Mouse (Mus musculus): ENCODE measurements around the gene Lrrc3b. TPM values are rescaled to one million over a fixed set of nuclear protein-coding genes. Genes with fewer than 3 reads are reported as not detected.
A peak's percentile ranks its signal among the peaks of the same experiment; 100 is the strongest.

The Lrrc3b gene
- 1.1 and 2.0 TPM in 2 replicates for polyA plus RNA-seq (2014; fragmentation: Nextera tagmentation; extraction: Ambion mirVana)

GRCm38 (mm10) chr14:15438485-15439157 is at the start of gene Lrrc3b:
TSS of gene Lrrc3b (minus strand) at chr14:15438987.
- DNase-seq (ENCODE audit: low spot score) (peak; percentile 70), ATAC-seq (ENCODE audit: insufficient number of reproducible peaks, low FRiP score, low TSS enrichment, low read depth) (peak; percentile 74)
- H3K4me2 ChIP-seq (ENCODE audit: low read depth, severe bottlenecking), result peak within 1 kb of the TSS; percentile 93
- WGBS, result 0% methylated on average over 51 of the region's 51 CpGs
- no peaks in the 10 kb centered on the region for H3K9me3 ChIP-seq (ENCODE audit: control insufficient read depth, low read length)
- H3K27ac ChIP-seq (replicated peaks; ENCODE audit: low read depth, low read length), result no peak within 1 kb of the TSS
- peak within 1 kb of the TSS; percentile 63 for H3K9ac ChIP-seq (ENCODE audit: low read length)
- H3K4me1 ChIP-seq (ENCODE audit: control insufficient read depth, insufficient read depth, low read length), result 0 out of 2 replicates have a peak, but pooled peaks cover 5% of the 10 kb centered on the region
- 0 out of 2 replicates have a peak, but pooled peaks cover 2% of the 10 kb centered on the region for H3K27me3 ChIP-seq (ENCODE audit: control insufficient read depth, insufficient read depth, low read length)
- H3K36me3 ChIP-seq (ENCODE audit: control insufficient read depth, insufficient read depth, low read length), result no peaks in the 10 kb centered on the region
- peak within 1 kb of the TSS; percentile 52 for H3K4me3 ChIP-seq (ENCODE audit: low read depth, low read length)

- Histone ChIP-seq H3K4me2 (ENCODE audit: low read depth, severe bottlenecking) (no peak overlapping the region), H3K27ac (replicated peaks; ENCODE audit: low read depth, low read length) (no peak overlapping the region), H3K27me3 (ENCODE audit: control insufficient read depth, insufficient read depth, low read length) (no peaks in the 10 kb centered on the region), H3K9me3 (ENCODE audit: control insufficient read depth, low read length) (no peaks in the 10 kb centered on the region), H3K4me1 (ENCODE audit: control insufficient read depth, insufficient read depth, low read length) (no peaks in the 10 kb centered on the region), H3K36me3 (ENCODE audit: control insufficient read depth, insufficient read depth, low read length) (no peaks in the 10 kb centered on the region), H3K9ac (ENCODE audit: low read length) (no peak overlapping the region), H3K4me3 (ENCODE audit: low read depth, low read length) (no peak overlapping the region)
- ATAC-seq (ENCODE audit: insufficient number of reproducible peaks, low FRiP score, low TSS enrichment, low read depth), result no peak
- no peak for DNase-seq (ENCODE audit: low spot score)
Observed at GRCm38 (mm10) chr14:15477668-15478067, 38.9 kb upstream of the Lrrc3b start.

GRCm38 (mm10) chr14:15438096-15438484 is 697 bp downstream of the Lrrc3b start:
- Histone ChIP-seq H3K4me2 (ENCODE audit: low read depth, severe bottlenecking) (peak overlapping the region; percentile 93), H3K27ac (replicated peaks; ENCODE audit: low read depth, low read length) (no peak overlapping the region), H3K9ac (ENCODE audit: low read length) (peak overlapping the region; percentile 63), H3K4me1 (ENCODE audit: control insufficient read depth, insufficient read depth, low read length) (0 out of 2 replicates have a peak, but pooled peaks cover 5% of the 10 kb centered on the region), H3K4me3 (ENCODE audit: low read depth, low read length) (peak overlapping the region; percentile 52), H3K9me3 (ENCODE audit: control insufficient read depth, low read length) (no peaks in the 10 kb centered on the region), H3K36me3 (ENCODE audit: control insufficient read depth, insufficient read depth, low read length) (no peaks in the 10 kb centered on the region), H3K27me3 (ENCODE audit: control insufficient read depth, insufficient read depth, low read length) (0 out of 2 replicates have a peak, but pooled peaks cover 2% of the 10 kb centered on the region)
- 0% methylated on average over 11 of the region's 11 CpGs for WGBS
- ATAC-seq (ENCODE audit: insufficient number of reproducible peaks, low FRiP score, low TSS enrichment, low read depth) (peak; percentile 38; the same call in 1 of the 2 replicates), DNase-seq (ENCODE audit: low spot score) (no peak)

- Histone ChIP-seq H3K27me3 (ENCODE audit: control insufficient read depth, insufficient read depth, low read length) (0 out of 2 replicates have a peak, but pooled peaks cover 2% of the 10 kb centered on the region), H3K4me1 (ENCODE audit: control insufficient read depth, insufficient read depth, low read length) (0 out of 2 replicates have a peak, but pooled peaks cover 5% of the 10 kb centered on the region), H3K4me2 (ENCODE audit: low read depth, severe bottlenecking) (peak overlapping the region; percentile 93), H3K36me3 (ENCODE audit: control insufficient read depth, insufficient read depth, low read length) (no peaks in the 10 kb centered on the region), H3K27ac (replicated peaks; ENCODE audit: low read depth, low read length) (no peak overlapping the region), H3K4me3 (ENCODE audit: low read depth, low read length) (peak overlapping the region; percentile 52), H3K9me3 (ENCODE audit: control insufficient read depth, low read length) (no peaks in the 10 kb centered on the region), H3K9ac (ENCODE audit: low read length) (no peak overlapping the region; the same call in 1 of the 2 replicates)
- no peak for ATAC-seq (ENCODE audit: insufficient number of reproducible peaks, low FRiP score, low TSS enrichment, low read depth)
- 1% methylated on average over 15 of the region's 15 CpGs for WGBS
- peak; percentile 29 for DNase-seq (ENCODE audit: low spot score)
Observed at GRCm38 (mm10) chr14:15437501-15437941, 1.3 kb downstream of the Lrrc3b start.

GRCm38 (mm10) chr14:15437046-15437445 is 1.7 kb downstream of the Lrrc3b start:
- ATAC-seq (ENCODE audit: insufficient number of reproducible peaks, low FRiP score, low TSS enrichment, low read depth), result no peak
- no peak overlapping the region for H3K27ac ChIP-seq (replicated peaks; ENCODE audit: low read depth, low read length)

GRCm38 (mm10) chr14:15436586-15436985 is 2.2 kb downstream of the Lrrc3b start:
- DNase-seq (ENCODE audit: low spot score) (no peak), ATAC-seq (ENCODE audit: insufficient number of reproducible peaks, low FRiP score, low TSS enrichment, low read depth) (no peak)
- no peak overlapping the region for H3K27ac ChIP-seq (replicated peaks; ENCODE audit: low read depth, low read length)
- 0 out of 2 replicates have a peak, but pooled peaks cover 2% of the 10 kb centered on the region for H3K27me3 ChIP-seq (ENCODE audit: control insufficient read depth, insufficient read depth, low read length)
- 0 out of 2 replicates have a peak, but pooled peaks cover 5% of the 10 kb centered on the region for H3K4me1 ChIP-seq (ENCODE audit: control insufficient read depth, insufficient read depth, low read length)
- no peak overlapping the region for H3K4me3 ChIP-seq (ENCODE audit: low read depth, low read length)
- H3K9me3 ChIP-seq (ENCODE audit: control insufficient read depth, low read length), result no peaks in the 10 kb centered on the region
- H3K9ac ChIP-seq (ENCODE audit: low read length), result no peak overlapping the region
- H3K4me2 ChIP-seq (ENCODE audit: low read depth, severe bottlenecking), result no peak overlapping the region
- 96% methylated on average over 4 of the region's 4 CpGs for WGBS
- H3K36me3 ChIP-seq (ENCODE audit: control insufficient read depth, insufficient read depth, low read length), result no peaks in the 10 kb centered on the region

More at GRCm38 (mm10) chr14:15437046-15437445, 1.7 kb downstream of the Lrrc3b start:
- 0 out of 2 replicates have a peak, but pooled peaks cover 5% of the 10 kb centered on the region for H3K4me1 ChIP-seq (ENCODE audit: control insufficient read depth, insufficient read depth, low read length)
- H3K4me2 ChIP-seq (ENCODE audit: low read depth, severe bottlenecking), result peak overlapping the region; percentile 93; the same call in 1 of the 2 replicates
- no peak overlapping the region for H3K9ac ChIP-seq (ENCODE audit: low read length)
- 47% methylated on average over 4 of the region's 4 CpGs for WGBS
- no peaks in the 10 kb centered on the region for H3K9me3 ChIP-seq (ENCODE audit: control insufficient read depth, low read length)
- no peak for DNase-seq (ENCODE audit: low spot score)
- 0 out of 2 replicates have a peak, but pooled peaks cover 2% of the 10 kb centered on the region for H3K27me3 ChIP-seq (ENCODE audit: control insufficient read depth, insufficient read depth, low read length)
- no peaks in the 10 kb centered on the region for H3K36me3 ChIP-seq (ENCODE audit: control insufficient read depth, insufficient read depth, low read length)
- H3K4me3 ChIP-seq (ENCODE audit: low read depth, low read length), result no peak overlapping the region

GRCm38 (mm10) chr14:15432396-15432795 is 6.4 kb downstream of the Lrrc3b start:
- Histone ChIP-seq H3K9ac (ENCODE audit: low read length) (no peak overlapping the region), H3K27ac (replicated peaks; ENCODE audit: low read depth, low read length) (no peak overlapping the region), H3K36me3 (ENCODE audit: control insufficient read depth, insufficient read depth, low read length) (no peaks in the 10 kb centered on the region), H3K4me3 (ENCODE audit: low read depth, low read length) (no peak overlapping the region), H3K9me3 (ENCODE audit: control insufficient read depth, low read length) (no peaks in the 10 kb centered on the region), H3K27me3 (ENCODE audit: control insufficient read depth, insufficient read depth, low read length) (no peaks in the 10 kb centered on the region), H3K4me2 (ENCODE audit: low read depth, severe bottlenecking) (no peak overlapping the region), H3K4me1 (ENCODE audit: control insufficient read depth, insufficient read depth, low read length) (no peaks in the 10 kb centered on the region)
- 77% methylated on average over 1 of the region's 1 CpGs for WGBS
- ATAC-seq (ENCODE audit: insufficient number of reproducible peaks, low FRiP score, low TSS enrichment, low read depth), result no peak
- DNase-seq (ENCODE audit: low spot score), result no peak

- no peak overlapping the region for H3K27ac ChIP-seq (replicated peaks; ENCODE audit: low read depth, low read length)
- no peak for DNase-seq (ENCODE audit: low spot score)
- no peaks in the 10 kb centered on the region for H3K27me3 ChIP-seq (ENCODE audit: control insufficient read depth, insufficient read depth, low read length)
- no peaks in the 10 kb centered on the region for H3K9me3 ChIP-seq (ENCODE audit: control insufficient read depth, low read length)
- 86% methylated on average over 1 of the region's 1 CpGs for WGBS
- no peak for ATAC-seq (ENCODE audit: insufficient number of reproducible peaks, low FRiP score, low TSS enrichment, low read depth)
- H3K4me1 ChIP-seq (ENCODE audit: control insufficient read depth, insufficient read depth, low read length), result no peaks in the 10 kb centered on the region
- H3K36me3 ChIP-seq (ENCODE audit: control insufficient read depth, insufficient read depth, low read length), result no peaks in the 10 kb centered on the region
- H3K4me3 ChIP-seq (ENCODE audit: low read depth, low read length), result no peak overlapping the region
- H3K9ac ChIP-seq (ENCODE audit: low read length), result no peak overlapping the region
- H3K4me2 ChIP-seq (ENCODE audit: low read depth, severe bottlenecking), result no peak overlapping the region
Observed at GRCm38 (mm10) chr14:15421624-15422023, 17.2 kb downstream of the Lrrc3b start.
